Mouse (Mus musculus) thymus, adult 2 months (tissue): ENCODE results near the gene Zscan2.

Experiments
- CTCF ChIP-seq: fragments of 200-500 bp; IDR thresholded peaks from 2 replicates; pipeline ENCODE4 v1.5.1; 2012; ENCODE audit warnings: mild to moderate bottlenecking, control low read depth, low read length, moderate library complexity, borderline replicate concordance; ENCODE audit not compliant: control insufficient read depth, poor library complexity, insufficient read depth; ENCODE audit errors: extremely low read depth
- POLR2A ChIP-seq: fragments of 200-500 bp; IDR thresholded peaks from 2 replicates; pipeline ENCODE4 v1.6.1; 2012; ENCODE audit warnings: mild to moderate bottlenecking, low read length, control low read depth, moderate library complexity; ENCODE audit not compliant: control insufficient read depth, poor library complexity, insufficient read depth; ENCODE audit errors: extremely low read depth

DNA sequence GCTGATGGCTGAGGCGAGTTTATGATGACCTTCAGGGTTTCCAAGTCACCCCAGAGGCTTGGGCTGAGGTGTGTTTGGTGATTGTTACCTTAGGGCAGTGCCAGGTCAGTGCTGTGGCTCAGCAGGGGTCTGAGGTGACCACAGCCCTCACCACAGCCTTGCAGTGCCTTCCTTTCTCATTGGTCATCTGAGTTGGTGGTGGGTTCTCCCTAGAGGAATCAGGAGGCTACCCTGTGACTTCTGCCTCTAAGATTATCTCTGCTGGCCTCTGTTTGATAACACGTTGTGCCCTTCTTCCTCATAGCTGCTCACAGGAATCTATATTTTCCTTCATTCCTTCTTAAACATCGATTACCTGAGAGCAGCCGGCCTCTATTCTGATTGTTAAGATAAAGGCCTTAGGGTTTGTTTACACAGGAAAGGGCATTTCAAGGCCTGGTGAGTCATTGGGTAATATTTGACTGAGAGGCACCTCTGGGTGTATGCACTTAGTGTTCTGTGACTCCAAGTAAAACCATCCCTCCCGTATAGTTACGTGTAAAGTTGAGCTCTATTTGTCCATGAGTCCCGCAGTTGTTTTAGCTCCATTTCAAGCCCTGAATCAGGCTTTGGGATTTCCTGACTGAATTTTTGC, 5.9 kb downstream of the Zscan2 start:
- TF ChIP-seq POLR2A (no peak), CTCF (no peak)
